Mouse (Mus musculus): ENCODE data around the gene Csn3. TPM values are rescaled to one million over a fixed set of nuclear protein-coding genes. Genes with fewer than 3 reads are reported as not detected.

Csn3 gene
- polyA plus RNA-seq (2012; rRNA removed), result not detected in 2 replicates

DNA sequence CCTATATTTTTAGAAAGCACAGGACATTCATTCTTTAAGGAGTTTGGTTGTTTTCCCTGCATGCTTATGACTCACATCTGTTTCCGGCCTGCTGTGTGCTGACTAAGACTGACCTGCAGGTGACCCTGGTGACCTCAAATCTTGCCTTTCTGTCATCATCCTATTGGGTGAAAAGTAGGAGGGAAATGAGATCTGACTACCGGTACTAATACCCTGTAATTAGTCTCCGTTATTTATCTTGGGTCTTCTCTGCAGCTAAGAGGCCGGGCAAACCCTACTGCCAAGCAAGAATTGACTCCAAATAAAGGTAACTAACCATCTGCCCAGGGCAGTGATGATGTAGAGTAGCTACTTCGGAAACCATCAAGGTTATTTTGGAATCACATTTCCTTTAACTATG, at the start of gene Csn3:
Gene Csn3, plus strand, starts transcription at position 208 of the 400 bp plus-strand sequence.

DNA sequence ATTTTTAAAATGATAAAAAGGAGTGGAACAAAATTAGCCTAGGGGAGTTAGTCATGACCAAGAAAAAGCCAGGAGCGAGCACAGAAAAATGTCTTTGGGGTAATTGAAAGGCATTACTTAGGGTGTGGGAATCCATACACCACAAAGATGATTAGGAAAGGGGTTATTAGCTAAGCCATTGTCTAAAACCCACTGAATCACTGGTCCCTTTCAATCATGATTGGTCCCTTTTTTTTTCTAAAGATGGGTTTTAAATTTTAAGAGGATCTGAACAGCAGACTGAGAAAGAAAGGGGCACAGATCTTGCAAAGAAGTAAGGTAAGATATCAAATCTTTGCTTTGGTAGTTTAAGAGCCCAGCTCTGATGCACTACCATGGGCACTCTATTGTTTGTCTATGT, 40.6 kb upstream of the Csn3 start, which contains the start of gene Odam:
Gene Odam, plus strand, starts transcription at position 301 of the 400 bp plus-strand sequence.

DNA sequence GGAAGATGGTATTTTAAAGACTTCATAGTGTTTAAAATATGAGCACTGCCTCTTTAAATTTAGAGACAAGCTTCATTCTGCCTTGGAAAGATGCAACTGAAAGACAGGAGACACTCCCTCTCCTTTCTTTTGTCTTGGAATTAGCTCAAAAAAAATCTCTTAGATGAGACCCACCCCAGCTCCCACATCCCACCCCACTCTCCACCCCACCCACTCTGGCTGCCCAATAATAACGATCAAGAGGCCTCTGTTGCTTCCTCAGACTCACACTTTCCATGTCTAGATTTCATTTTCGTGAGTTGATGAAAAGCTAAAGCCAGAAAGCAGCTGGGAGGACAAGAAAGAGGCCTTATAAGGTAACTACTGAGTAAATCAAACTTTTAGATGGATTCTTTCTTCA, 43.8 kb downstream of the Csn3 start, which contains the start of the genes 2310003L06Rik and Gm28434:
Gene 2310003L06Rik, plus strand, starts transcription at position 259 of the 400 bp plus-strand sequence.
Gene Gm28434, plus strand, starts transcription at position 317 of the 400 bp plus-strand sequence.

DNA sequence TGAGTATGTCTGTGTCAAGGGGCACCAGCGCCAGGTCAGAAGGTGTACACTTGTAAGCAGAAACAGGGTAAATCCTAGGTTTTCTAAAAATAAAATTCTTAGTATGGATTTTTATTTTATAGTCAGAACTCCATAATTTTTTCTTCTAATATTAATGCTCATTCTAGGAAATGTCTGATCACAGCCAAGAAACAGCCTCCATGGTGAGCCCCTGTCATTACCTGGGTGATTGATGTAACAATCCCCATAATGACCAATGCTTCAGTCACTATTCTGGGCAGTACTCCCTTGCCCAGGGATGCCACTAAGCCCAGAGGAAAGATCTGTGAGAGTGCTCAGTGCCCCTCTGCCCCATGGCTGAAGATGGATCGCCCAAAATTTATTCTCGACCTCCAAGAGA, 53.8 kb downstream of the Csn3 start, which contains the start of gene Cabs1:
Gene Cabs1, plus strand, starts transcription at position 301 of the 400 bp plus-strand sequence.

Other genes with a start within 250 kb of the Csn3 start
- not detected in 2 replicates for gene Csn2, start 225.9 kb upstream of the Csn3 start, polyA plus RNA-seq (2012; rRNA removed)
- gene Csn1s2a, start 151.0 kb upstream of the Csn3 start, polyA plus RNA-seq (2012; rRNA removed), result not detected in 2 replicates
- gene Csn1s2b, start 117.5 kb upstream of the Csn3 start, polyA plus RNA-seq (2012; rRNA removed), result not detected in 2 replicates
- gene Prr27, start 99.9 kb upstream of the Csn3 start, polyA plus RNA-seq (2012; rRNA removed), result not detected in 2 replicates
- gene Odam, start 40.5 kb upstream of the Csn3 start, polyA plus RNA-seq (2012; rRNA removed), result not detected in 2 replicates
- not detected in 2 replicates for gene 2310003L06Rik, start 43.9 kb downstream of the Csn3 start, polyA plus RNA-seq (2012; rRNA removed)
- gene Gm28434, start 43.9 kb downstream of the Csn3 start, polyA plus RNA-seq (2012; rRNA removed), result not detected in 2 replicates
- gene Cabs1, start 53.9 kb downstream of the Csn3 start, polyA plus RNA-seq (2012; rRNA removed), result not detected in 2 replicates
- not detected in 2 replicates for gene Smr3a, start 77.0 kb downstream of the Csn3 start, polyA plus RNA-seq (2012; rRNA removed)
- gene Smr2, start 161.0 kb downstream of the Csn3 start, polyA plus RNA-seq (2012; rRNA removed), result not detected in 2 replicates
- gene Gm11116, start 186.0 kb downstream of the Csn3 start, polyA plus RNA-seq (2012; rRNA removed), result not detected in 2 replicates
- gene Gm11115, start 228.5 kb downstream of the Csn3 start, polyA plus RNA-seq (2012; rRNA removed), result not detected in 2 replicates

Measured in stomach, adult 2 months (tissue).